Mouse (Mus musculus): ENCODE measurements at regions not wholly inside any gene's neighbourhood (a gene's known extent, or its start where the extent isn't known, plus 50 kb on each side); places are given as distances from the start of the nearest gene placed in this dataset.
"Not testable (repeated sequence)": the region's sequence is repeated elsewhere in the genome, so short reads cannot be mapped to it uniquely, and the experiment has no call there.

GRCm38 (mm10) chr10:86636953-86637376 is 68.3 kb downstream of the Hsp90b1 start:
- peak; percentile 92 for ATAC-seq (ENCODE audit: insufficient read depth)
- not testable (repeated sequence) for H3K4me1 ChIP-seq (ENCODE audit: insufficient read depth); H3K27me3 ChIP-seq (ENCODE audit: insufficient read depth, low read length); H3K9me3 ChIP-seq (ENCODE audit: low read depth, low read length); H3K9ac ChIP-seq; H3K27ac ChIP-seq (ENCODE audit: low read depth); H3K36me3 ChIP-seq (ENCODE audit: insufficient read depth)
- DNase-seq = peak; percentile 83
- 2% methylated on average over 14 of the region's 14 CpGs for WGBS
- peak; percentile 89 for TF ChIP-seq CTCF (IDR thresholded peaks at IDR 0.05; ENCODE audit: low read depth)
- Histone ChIP-seq H3K4me3 (ENCODE audit: low read depth, low read length) (peak overlapping the region; percentile 28; the same call in 1 of the 2 replicates), H3K4me2 (peak overlapping the region; percentile 54)

- H3K27ac ChIP-seq (ENCODE audit: low read depth); H3K9ac ChIP-seq; DNase-seq; H3K4me1 ChIP-seq (ENCODE audit: insufficient read depth); H3K27me3 ChIP-seq (ENCODE audit: insufficient read depth, low read length); H3K36me3 ChIP-seq (ENCODE audit: insufficient read depth); H3K9me3 ChIP-seq (ENCODE audit: low read depth, low read length): not testable (repeated sequence)
- peak overlapping the region; percentile 28; the same call in 1 of the 2 replicates for H3K4me3 ChIP-seq (ENCODE audit: low read depth, low read length)
- H3K4me2 ChIP-seq = peak overlapping the region; percentile 54
- ATAC-seq (ENCODE audit: insufficient read depth) = peak; percentile 13; the same call in 1 of the 2 replicates
- WGBS = 26% methylated on average over 6 of the region's 6 CpGs
These were observed 68.8 kb downstream of the Hsp90b1 start for GRCm38 (mm10) chr10:86636515-86636914.

GRCm38 (mm10) chr10:86626734-86627133 is 78.6 kb downstream of the Hsp90b1 start:
- not testable (repeated sequence) for DNase-seq

GRCm38 (mm10) chr10:86617958-86618664 is 87.2 kb downstream of the Hsp90b1 start:
- H3K9ac ChIP-seq; H3K4me2 ChIP-seq; H3K36me3 ChIP-seq (ENCODE audit: insufficient read depth); H3K9me3 ChIP-seq (ENCODE audit: low read depth, low read length); H3K4me3 ChIP-seq (ENCODE audit: low read depth, low read length); ATAC-seq (ENCODE audit: insufficient read depth); H3K27me3 ChIP-seq (ENCODE audit: insufficient read depth, low read length); H3K27ac ChIP-seq (ENCODE audit: low read depth); H3K4me1 ChIP-seq (ENCODE audit: insufficient read depth); DNase-seq: not testable (repeated sequence)
- 82% methylated on average over 6 of the region's 6 CpGs for WGBS

More at GRCm38 (mm10) chr10:86626734-86627133, 78.6 kb downstream of the Hsp90b1 start:
- not testable (repeated sequence) for H3K36me3 ChIP-seq (ENCODE audit: insufficient read depth); H3K27me3 ChIP-seq (ENCODE audit: insufficient read depth, low read length); H3K9me3 ChIP-seq (ENCODE audit: low read depth, low read length); H3K27ac ChIP-seq (ENCODE audit: low read depth); H3K4me2 ChIP-seq; H3K4me3 ChIP-seq (ENCODE audit: low read depth, low read length); H3K9ac ChIP-seq; H3K4me1 ChIP-seq (ENCODE audit: insufficient read depth); ATAC-seq (ENCODE audit: insufficient read depth)

- WGBS = 30% methylated on average over 1 of the region's 1 CpGs
- not testable (repeated sequence) for ATAC-seq (ENCODE audit: insufficient read depth)
These were observed 93.0 kb downstream of the Hsp90b1 start for GRCm38 (mm10) chr10:86612341-86612740.

GRCm38 (mm10) chr10:86610027-86610426 is 95.3 kb downstream of the Hsp90b1 start:
- not testable (repeated sequence) for H3K36me3 ChIP-seq (ENCODE audit: insufficient read depth); H3K4me2 ChIP-seq; ATAC-seq (ENCODE audit: insufficient read depth); H3K27me3 ChIP-seq (ENCODE audit: insufficient read depth, low read length); DNase-seq; H3K9ac ChIP-seq; H3K9me3 ChIP-seq (ENCODE audit: low read depth, low read length); H3K27ac ChIP-seq (ENCODE audit: low read depth); H3K4me3 ChIP-seq (ENCODE audit: low read depth, low read length); H3K4me1 ChIP-seq (ENCODE audit: insufficient read depth)
- WGBS = 50% methylated on average over 2 of the region's 2 CpGs
- peak; percentile 44 for TF ChIP-seq CTCF (IDR thresholded peaks at IDR 0.05; ENCODE audit: low read depth)

More at GRCm38 (mm10) chr10:86612341-86612740, 93.0 kb downstream of the Hsp90b1 start:
- H3K4me1 ChIP-seq (ENCODE audit: insufficient read depth); H3K4me2 ChIP-seq; H3K27me3 ChIP-seq (ENCODE audit: insufficient read depth, low read length); H3K9ac ChIP-seq; H3K27ac ChIP-seq (ENCODE audit: low read depth); H3K4me3 ChIP-seq (ENCODE audit: low read depth, low read length); H3K36me3 ChIP-seq (ENCODE audit: insufficient read depth); H3K9me3 ChIP-seq (ENCODE audit: low read depth, low read length); DNase-seq: not testable (repeated sequence)

GRCm38 (mm10) chr10:86600843-86601242 is 102.1 kb upstream of the Syn3 start:
- not testable (repeated sequence) for ATAC-seq (ENCODE audit: insufficient read depth); H3K9ac ChIP-seq; H3K36me3 ChIP-seq (ENCODE audit: insufficient read depth); H3K4me1 ChIP-seq (ENCODE audit: insufficient read depth); H3K27me3 ChIP-seq (ENCODE audit: insufficient read depth, low read length); H3K27ac ChIP-seq (ENCODE audit: low read depth); H3K4me3 ChIP-seq (ENCODE audit: low read depth, low read length); H3K4me2 ChIP-seq; H3K9me3 ChIP-seq (ENCODE audit: low read depth, low read length)
- 44% methylated on average over 7 of the region's 7 CpGs for whole genome bisulfite sequencing
- peak; percentile 32 for TF ChIP-seq CTCF (IDR thresholded peaks at IDR 0.05; ENCODE audit: low read depth)
- DNase-seq = peak; percentile 4

- WGBS = 86% methylated on average over 7 of the region's 7 CpGs
- not testable (repeated sequence) for H3K9me3 ChIP-seq (ENCODE audit: low read depth, low read length); H3K27me3 ChIP-seq (ENCODE audit: insufficient read depth, low read length); DNase-seq; H3K4me2 ChIP-seq; H3K9ac ChIP-seq; ATAC-seq (ENCODE audit: insufficient read depth); H3K27ac ChIP-seq (ENCODE audit: low read depth); H3K36me3 ChIP-seq (ENCODE audit: insufficient read depth); H3K4me3 ChIP-seq (ENCODE audit: low read depth, low read length); H3K4me1 ChIP-seq (ENCODE audit: insufficient read depth)
These were observed 101.3 kb upstream of the Syn3 start for GRCm38 (mm10) chr10:86599991-86600390.

- H3K36me3 ChIP-seq (ENCODE audit: insufficient read depth); H3K27me3 ChIP-seq (ENCODE audit: insufficient read depth, low read length); H3K9ac ChIP-seq; ATAC-seq (ENCODE audit: insufficient read depth); H3K4me3 ChIP-seq (ENCODE audit: low read depth, low read length); H3K9me3 ChIP-seq (ENCODE audit: low read depth, low read length); H3K4me2 ChIP-seq; H3K27ac ChIP-seq (ENCODE audit: low read depth); DNase-seq; H3K4me1 ChIP-seq (ENCODE audit: insufficient read depth): not testable (repeated sequence)
- WGBS = 63% methylated on average over 2 of the region's 2 CpGs
These were observed 91.5 kb upstream of the Syn3 start for GRCm38 (mm10) chr10:86590211-86590610.

GRCm38 (mm10) chr10:86566875-86567274 is 68.2 kb upstream of the Syn3 start:
- not testable (repeated sequence) for DNase-seq; H3K4me1 ChIP-seq (ENCODE audit: insufficient read depth); H3K4me3 ChIP-seq (ENCODE audit: low read depth, low read length); H3K9me3 ChIP-seq (ENCODE audit: low read depth, low read length); H3K27me3 ChIP-seq (ENCODE audit: insufficient read depth, low read length); H3K27ac ChIP-seq (ENCODE audit: low read depth); H3K4me2 ChIP-seq; H3K36me3 ChIP-seq (ENCODE audit: insufficient read depth); H3K9ac ChIP-seq
- ATAC-seq (ENCODE audit: insufficient read depth) = peak; percentile 24; the same call in 1 of the 2 replicates
- 21% methylated on average over 2 of the region's 2 CpGs for WGBS

Measured in lung, embryonic 14.5 days (tissue).